Mouse (Mus musculus): ENCODE data around the gene Utp14b. TPM values are rescaled to one million over a fixed set of nuclear protein-coding genes. Genes with fewer than 3 reads are reported as not detected.
A peak's percentile ranks its signal among the peaks of the same experiment; 100 is the strongest.

The Utp14b gene
- polyA plus RNA-seq, 1 experiment from 2014 or later = 1.8 TPM

DNA sequence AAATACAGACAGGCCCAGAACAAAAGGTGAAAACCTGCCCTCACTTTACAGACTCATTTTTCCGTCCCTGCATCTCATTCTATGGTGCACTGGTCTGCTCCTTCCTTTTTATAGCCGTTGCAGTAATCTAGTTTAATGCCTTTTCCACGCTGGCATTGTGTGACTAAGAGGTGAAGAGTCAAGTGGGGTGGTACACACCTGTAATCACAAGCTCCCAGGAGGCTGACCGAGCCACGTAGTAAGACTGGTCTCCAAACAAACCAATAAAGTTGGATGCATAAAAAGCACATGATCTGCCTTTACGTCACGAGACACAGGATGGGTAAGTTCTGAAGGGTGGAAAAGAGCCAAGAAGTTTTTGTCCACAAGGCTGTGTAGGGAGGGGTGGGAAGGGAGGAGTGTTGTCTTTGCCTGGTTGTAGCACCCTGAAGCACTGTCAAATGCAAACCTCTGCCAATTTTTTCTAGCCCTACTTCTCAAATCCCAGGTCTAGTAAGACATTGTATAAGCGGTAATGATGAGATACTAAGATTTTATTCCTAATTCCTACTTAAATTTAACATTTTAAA lies 10.4 kb upstream of the Utp14b start:
- peaks cover 5% of the 10 kb centered on the region for H3K4me1 ChIP-seq (ENCODE audit: control insufficient read depth, insufficient read depth, low read length)
- H3K4me3 ChIP-seq (ENCODE audit: low read length) = no peak overlapping the region
- H3K9me3 ChIP-seq (replicated peaks; ENCODE audit: control insufficient read depth, low read length) = 0 out of 2 replicates have a peak, but pooled peaks cover 2% of the 10 kb centered on the region
- H3K4me2 ChIP-seq (ENCODE audit: low read depth, low read length) = no peak overlapping the region
- no peaks in the 10 kb centered on the region for H3K36me3 ChIP-seq (ENCODE audit: control insufficient read depth, insufficient read depth)
- ATAC-seq (replicated peaks; ENCODE audit: extremely low read depth, insufficient read depth, low FRiP score) = no peak
- 47% methylated on average over 8 of the region's 8 CpGs for WGBS
- no peak overlapping the region for H3K9ac ChIP-seq (ENCODE audit: low read length)
- H3K27me3 ChIP-seq (ENCODE audit: control insufficient read depth, insufficient read depth, low read length) = no peaks in the 10 kb centered on the region
- no peak overlapping the region for H3K27ac ChIP-seq (ENCODE audit: low read length)

DNA sequence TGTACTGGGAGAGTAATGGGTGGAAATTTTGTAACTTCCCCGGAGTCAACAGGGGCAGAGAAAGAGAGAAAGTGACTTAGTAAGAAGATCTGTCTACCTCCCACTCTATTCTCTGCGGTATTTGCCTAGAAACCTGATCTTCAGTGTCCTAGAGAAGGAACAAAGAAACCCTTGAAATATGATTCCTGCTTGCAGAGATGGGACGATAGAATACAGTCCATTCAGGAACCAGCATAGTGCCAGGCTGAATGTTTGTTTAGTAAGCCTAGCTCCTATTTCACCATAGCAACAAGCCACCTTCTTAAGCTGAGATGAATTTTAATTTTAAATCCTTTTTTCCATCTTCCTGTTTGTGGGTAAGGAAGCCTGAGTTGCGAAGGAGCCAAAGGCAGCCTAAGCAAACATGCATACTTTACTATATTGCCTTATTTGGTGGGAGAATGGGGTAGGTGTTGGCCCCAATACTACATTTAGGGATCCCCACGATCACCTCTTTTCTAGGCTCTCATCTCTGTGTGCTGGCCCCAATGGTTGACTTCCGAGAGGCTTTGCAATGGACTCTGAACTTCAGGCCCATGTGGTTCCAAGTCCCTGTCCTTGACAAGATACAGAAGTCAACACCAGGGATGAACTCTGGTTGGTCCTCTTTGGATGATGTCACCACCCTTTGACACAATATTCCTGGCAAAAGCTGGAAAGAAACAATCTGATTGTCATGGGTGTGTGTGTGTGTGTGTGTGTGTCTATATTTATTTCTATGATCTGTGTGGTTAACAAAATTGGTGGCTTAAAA lies 8.4 kb upstream of the Utp14b start:
- H3K4me2 ChIP-seq (ENCODE audit: low read depth, low read length) = no peak overlapping the region
- WGBS = 57% methylated on average over 6 of the region's 6 CpGs
- peaks cover 5% of the 10 kb centered on the region for H3K4me1 ChIP-seq (ENCODE audit: control insufficient read depth, insufficient read depth, low read length)
- H3K9me3 ChIP-seq (replicated peaks; ENCODE audit: control insufficient read depth, low read length) = no peaks in the 10 kb centered on the region
- H3K36me3 ChIP-seq (ENCODE audit: control insufficient read depth, insufficient read depth) = no peaks in the 10 kb centered on the region
- ATAC-seq (replicated peaks; ENCODE audit: extremely low read depth, insufficient read depth, low FRiP score) = no peak
- no peak overlapping the region for H3K27ac ChIP-seq (ENCODE audit: low read length)
- no peaks in the 10 kb centered on the region for H3K27me3 ChIP-seq (ENCODE audit: control insufficient read depth, insufficient read depth, low read length)
- no peak overlapping the region for H3K4me3 ChIP-seq (ENCODE audit: low read length)
- no peak overlapping the region for H3K9ac ChIP-seq (ENCODE audit: low read length)

DNA sequence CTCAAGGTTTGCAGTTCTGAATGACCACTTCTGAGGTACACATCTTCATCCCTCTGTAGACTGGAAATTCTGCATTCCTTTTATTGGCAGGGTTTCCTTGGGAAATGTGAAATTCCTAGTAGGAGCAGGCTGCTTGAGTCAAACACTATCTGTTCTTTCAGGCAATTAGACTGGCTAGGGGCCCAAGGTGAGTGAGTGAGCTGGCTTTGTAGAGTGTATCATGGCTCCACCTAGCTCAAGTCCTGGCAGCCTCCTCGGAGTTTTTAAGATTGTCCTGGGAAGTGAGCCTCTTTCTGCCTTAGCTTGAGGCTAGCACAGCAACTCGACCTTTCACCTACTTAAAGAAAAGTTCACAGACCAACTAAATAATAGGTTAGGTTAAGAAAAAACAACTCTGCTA lies 1.4 kb upstream of the Utp14b start:
- Histone ChIP-seq H3K36me3 (ENCODE audit: control insufficient read depth, insufficient read depth) (no peaks in the 10 kb centered on the region), H3K9me3 (replicated peaks; ENCODE audit: control insufficient read depth, low read length) (no peaks in the 10 kb centered on the region), H3K4me3 (ENCODE audit: low read length) (no peak overlapping the region), H3K4me1 (ENCODE audit: control insufficient read depth, insufficient read depth, low read length) (peaks cover 25% of the 10 kb centered on the region), H3K4me2 (ENCODE audit: low read depth, low read length) (no peak overlapping the region; the same call in 1 of the 2 replicates), H3K27ac (ENCODE audit: low read length) (peak overlapping the region; percentile 63), H3K27me3 (ENCODE audit: control insufficient read depth, insufficient read depth, low read length) (no peaks in the 10 kb centered on the region), H3K9ac (ENCODE audit: low read length) (no peak overlapping the region)
- 12% methylated on average over 2 of the region's 2 CpGs for WGBS
- ATAC-seq (replicated peaks; ENCODE audit: extremely low read depth, insufficient read depth, low FRiP score) = no peak

DNA sequence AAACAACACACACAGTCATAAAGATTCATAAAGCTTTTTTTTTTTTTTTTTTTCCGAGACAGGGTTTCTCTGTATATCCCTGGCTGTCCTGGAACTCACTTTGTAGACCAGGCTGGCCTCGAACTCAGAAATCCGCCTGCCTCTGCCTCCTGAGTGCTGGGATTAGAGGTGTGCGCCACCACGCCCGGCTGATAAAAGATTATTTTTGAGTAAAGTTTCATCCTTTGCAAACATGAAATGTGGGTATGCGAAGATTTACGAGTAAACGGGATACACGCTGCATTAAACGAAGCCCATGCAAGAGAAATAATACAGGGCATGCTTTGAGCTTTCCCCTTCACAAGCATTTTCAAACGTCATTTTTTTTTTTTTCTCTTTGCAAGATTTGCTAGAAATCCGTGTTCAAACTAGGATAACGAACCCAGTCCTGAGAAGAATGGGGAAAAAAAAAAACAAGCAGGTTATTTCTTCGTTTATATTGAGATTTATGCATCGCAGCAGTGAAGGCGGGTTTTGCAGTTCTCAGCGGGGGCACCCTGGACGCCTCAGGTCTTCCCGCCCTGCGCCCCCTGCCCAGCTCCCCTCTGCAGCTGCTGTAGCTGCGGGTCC lies 713 bp upstream of the Utp14b start:
- Histone ChIP-seq H3K27me3 (ENCODE audit: control insufficient read depth, insufficient read depth, low read length) (no peaks in the 10 kb centered on the region), H3K4me2 (ENCODE audit: low read depth, low read length) (peak overlapping the region; percentile 80), H3K27ac (ENCODE audit: low read length) (peak overlapping the region; percentile 81), H3K4me1 (ENCODE audit: control insufficient read depth, insufficient read depth, low read length) (peaks cover 27% of the 10 kb centered on the region), H3K4me3 (ENCODE audit: low read length) (peak overlapping the region; percentile 97), H3K9ac (ENCODE audit: low read length) (peak overlapping the region; percentile 76), H3K36me3 (ENCODE audit: control insufficient read depth, insufficient read depth) (no peaks in the 10 kb centered on the region), H3K9me3 (replicated peaks; ENCODE audit: control insufficient read depth, low read length) (no peaks in the 10 kb centered on the region)
- 27% methylated on average over 22 of the region's 22 CpGs for WGBS
- ATAC-seq (replicated peaks; ENCODE audit: extremely low read depth, insufficient read depth, low FRiP score) = no peak

DNA sequence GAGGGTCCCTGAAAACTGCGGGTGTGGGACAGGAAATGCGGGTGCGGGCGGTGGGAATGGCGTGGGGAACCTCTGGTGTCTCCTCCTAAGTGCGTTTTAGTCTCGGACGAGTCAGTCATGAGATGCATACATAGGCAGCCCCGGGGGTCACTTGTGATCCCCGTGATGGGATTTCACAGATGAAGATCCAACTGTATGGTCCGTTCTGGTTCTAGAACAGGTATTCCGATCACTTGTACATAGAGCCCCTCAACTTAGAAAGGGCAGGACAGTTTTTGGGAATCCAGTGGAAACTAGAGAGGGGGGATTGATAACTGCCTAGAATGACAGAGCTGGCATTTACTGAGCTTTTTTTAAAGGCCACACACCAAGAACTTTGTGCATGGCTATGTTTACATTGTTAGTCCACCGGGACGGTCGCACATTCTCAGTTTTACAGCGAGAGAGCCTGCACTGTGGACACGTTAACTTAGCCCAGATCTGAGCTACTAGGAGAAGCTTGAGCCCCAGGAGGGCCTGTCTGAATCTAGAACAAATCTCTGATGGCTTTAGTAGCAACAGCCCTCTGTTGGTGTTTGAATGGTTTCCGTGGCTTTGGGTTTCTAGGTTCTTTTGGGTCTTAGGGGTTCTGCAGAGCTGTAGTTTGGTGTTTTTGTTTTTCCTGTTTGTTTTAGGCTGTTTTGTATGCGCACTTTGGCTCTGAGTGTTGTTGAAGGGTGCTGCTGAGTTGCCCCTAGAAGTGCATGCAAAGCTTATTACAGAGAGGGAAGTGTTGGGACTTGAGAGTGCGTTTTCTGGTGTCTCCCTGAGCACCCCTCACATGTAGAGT lies 817 bp downstream of the Utp14b start:
- no peaks in the 10 kb centered on the region for H3K27me3 ChIP-seq (ENCODE audit: control insufficient read depth, insufficient read depth, low read length)
- peaks cover 33% of the 10 kb centered on the region for H3K4me1 ChIP-seq (ENCODE audit: control insufficient read depth, insufficient read depth, low read length)
- H3K9me3 ChIP-seq (replicated peaks; ENCODE audit: control insufficient read depth, low read length) = no peaks in the 10 kb centered on the region
- 0 out of 2 replicates have a peak, but pooled peaks have one; percentile 8 for ATAC-seq (replicated peaks; ENCODE audit: extremely low read depth, insufficient read depth, low FRiP score)
- H3K36me3 ChIP-seq (ENCODE audit: control insufficient read depth, insufficient read depth) = no peaks in the 10 kb centered on the region
- WGBS = 2% methylated on average over 20 of the region's 20 CpGs
- peak overlapping the region; percentile 89 for H3K27ac ChIP-seq (ENCODE audit: low read length)
- peak overlapping the region; percentile 73 for H3K4me2 ChIP-seq (ENCODE audit: low read depth, low read length)
- H3K4me3 ChIP-seq (ENCODE audit: low read length) = peak overlapping the region; percentile 97
- peak overlapping the region; percentile 99 for H3K9ac ChIP-seq (ENCODE audit: low read length)

DNA sequence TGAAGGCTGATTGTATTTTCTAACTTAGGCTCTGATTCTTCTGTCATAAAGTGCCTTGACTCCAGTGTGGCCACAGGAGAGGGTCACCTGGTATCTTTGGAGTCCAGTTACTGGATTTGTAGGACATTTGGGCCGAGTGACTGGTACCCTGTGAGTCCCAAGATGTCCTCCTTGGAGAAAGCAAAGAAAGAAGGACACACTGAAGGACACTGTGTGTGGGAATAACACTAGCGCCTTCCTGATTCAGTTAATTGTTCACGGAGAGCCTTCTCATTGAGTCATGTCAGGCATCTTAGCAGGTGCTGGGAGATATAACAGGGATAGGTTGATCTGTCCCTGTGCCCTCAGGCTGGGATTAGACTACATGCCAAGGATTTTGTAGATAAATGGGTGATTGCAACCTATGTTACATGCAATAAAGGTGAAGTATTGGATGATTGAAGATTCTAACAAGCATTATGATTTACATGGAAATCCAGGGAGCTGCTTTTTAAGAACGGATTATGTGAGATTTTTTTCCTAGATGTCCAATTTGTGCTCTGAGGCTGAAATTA lies 1.5 kb downstream of the Utp14b start:
- H3K9me3 ChIP-seq (replicated peaks; ENCODE audit: control insufficient read depth, low read length) = no peaks in the 10 kb centered on the region
- 28% methylated on average over 4 of the region's 4 CpGs for WGBS
- H3K4me3 ChIP-seq (ENCODE audit: low read length) = peak overlapping the region; percentile 97
- peaks cover 33% of the 10 kb centered on the region for H3K4me1 ChIP-seq (ENCODE audit: control insufficient read depth, insufficient read depth, low read length)
- H3K9ac ChIP-seq (ENCODE audit: low read length) = peak overlapping the region; percentile 99
- H3K27ac ChIP-seq (ENCODE audit: low read length) = peak overlapping the region; percentile 89
- peaks cover 2% of the 10 kb centered on the region for H3K36me3 ChIP-seq (ENCODE audit: control insufficient read depth, insufficient read depth)
- ATAC-seq (replicated peaks; ENCODE audit: extremely low read depth, insufficient read depth, low FRiP score) = no peak
- peak overlapping the region; percentile 73 for H3K4me2 ChIP-seq (ENCODE audit: low read depth, low read length)
- no peaks in the 10 kb centered on the region for H3K27me3 ChIP-seq (ENCODE audit: control insufficient read depth, insufficient read depth, low read length)

DNA sequence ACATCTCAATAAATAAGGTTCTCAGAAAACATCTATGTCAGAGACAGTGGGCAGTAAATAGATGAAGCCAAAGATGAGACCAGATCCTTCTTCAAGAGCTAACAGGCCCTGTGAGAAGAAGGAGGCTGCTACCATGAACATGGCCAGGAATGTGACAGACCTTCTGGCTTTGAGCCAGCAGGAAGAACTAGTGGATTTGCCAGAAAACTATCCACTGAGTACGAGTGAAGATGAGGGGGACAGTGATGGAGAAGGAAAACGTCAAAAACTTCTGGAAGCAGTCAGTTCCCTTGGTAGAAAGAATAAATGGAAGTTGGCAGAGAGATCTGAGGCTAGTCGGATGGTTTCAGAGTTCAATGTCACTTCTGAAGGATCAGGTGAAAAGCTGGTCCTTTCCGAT lies 6.5 kb downstream of the Utp14b start:
- H3K27me3 ChIP-seq (ENCODE audit: control insufficient read depth, insufficient read depth, low read length) = no peaks in the 10 kb centered on the region
- H3K9me3 ChIP-seq (replicated peaks; ENCODE audit: control insufficient read depth, low read length) = no peaks in the 10 kb centered on the region
- no peak overlapping the region for H3K4me2 ChIP-seq (ENCODE audit: low read depth, low read length)
- no peak overlapping the region for H3K4me3 ChIP-seq (ENCODE audit: low read length)
- peaks cover 24% of the 10 kb centered on the region for H3K4me1 ChIP-seq (ENCODE audit: control insufficient read depth, insufficient read depth, low read length)
- no peak for ATAC-seq (replicated peaks; ENCODE audit: extremely low read depth, insufficient read depth, low FRiP score)
- no peak overlapping the region for H3K9ac ChIP-seq (ENCODE audit: low read length)
- WGBS = 62% methylated on average over 4 of the region's 4 CpGs
- H3K27ac ChIP-seq (ENCODE audit: low read length) = no peak overlapping the region
- peaks cover 21% of the 10 kb centered on the region for H3K36me3 ChIP-seq (ENCODE audit: control insufficient read depth, insufficient read depth)

DNA sequence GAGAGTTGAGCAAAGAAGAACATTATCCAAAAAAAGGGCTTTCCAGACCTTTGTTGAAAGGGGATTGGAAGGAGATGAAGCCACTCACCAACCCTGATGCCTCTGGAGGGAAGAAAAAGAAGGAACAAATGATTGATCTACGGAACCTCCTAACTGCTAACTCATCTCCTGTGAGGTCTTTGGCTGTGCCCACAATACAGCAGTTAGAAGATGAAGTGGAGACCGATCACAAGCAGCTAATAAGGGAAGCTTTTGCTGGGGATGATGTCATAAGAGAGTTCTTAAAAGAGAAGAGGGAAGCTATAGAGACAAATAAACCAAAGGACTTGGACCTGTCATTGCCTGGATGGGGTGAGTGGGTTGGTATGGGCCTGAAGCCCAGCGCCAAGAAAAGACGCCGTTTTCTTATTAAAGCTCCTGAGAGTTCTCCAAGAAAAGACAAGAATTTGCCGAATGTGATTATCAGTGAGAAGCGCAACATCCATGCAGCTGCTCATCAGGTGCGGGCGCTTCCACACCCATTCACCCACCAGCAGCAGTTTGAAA lies 8.2 kb downstream of the Utp14b start:
- Histone ChIP-seq H3K36me3 (ENCODE audit: control insufficient read depth, insufficient read depth) (peaks cover 21% of the 10 kb centered on the region), H3K4me1 (ENCODE audit: control insufficient read depth, insufficient read depth, low read length) (peaks cover 12% of the 10 kb centered on the region), H3K27ac (ENCODE audit: low read length) (no peak overlapping the region), H3K4me2 (ENCODE audit: low read depth, low read length) (no peak overlapping the region), H3K9me3 (replicated peaks; ENCODE audit: control insufficient read depth, low read length) (no peaks in the 10 kb centered on the region), H3K9ac (ENCODE audit: low read length) (no peak overlapping the region), H3K4me3 (ENCODE audit: low read length) (no peak overlapping the region), H3K27me3 (ENCODE audit: control insufficient read depth, insufficient read depth, low read length) (no peaks in the 10 kb centered on the region)
- ATAC-seq (replicated peaks; ENCODE audit: extremely low read depth, insufficient read depth, low FRiP score) = no peak
- 92% methylated on average over 9 of the region's 9 CpGs for WGBS
